Mouse (Mus musculus) megakaryocyte, embryonic 14.5 days (primary cell): Measurements from ENCODE around the gene Mad1l1.

Experiments
- FLI1 ChIP-seq: IDR thresholded peaks from 2 replicates; pipeline ENCODE4 v1.6.1; 2012; ENCODE audit warnings: low read length, inconsistent platforms, mixed read lengths
- GATA1 ChIP-seq: IDR thresholded peaks from 3 replicates; pipeline ENCODE4 v1.6.1; 2012; ENCODE audit warnings: mixed read lengths, low read length, inconsistent platforms, borderline replicate concordance

DNA sequence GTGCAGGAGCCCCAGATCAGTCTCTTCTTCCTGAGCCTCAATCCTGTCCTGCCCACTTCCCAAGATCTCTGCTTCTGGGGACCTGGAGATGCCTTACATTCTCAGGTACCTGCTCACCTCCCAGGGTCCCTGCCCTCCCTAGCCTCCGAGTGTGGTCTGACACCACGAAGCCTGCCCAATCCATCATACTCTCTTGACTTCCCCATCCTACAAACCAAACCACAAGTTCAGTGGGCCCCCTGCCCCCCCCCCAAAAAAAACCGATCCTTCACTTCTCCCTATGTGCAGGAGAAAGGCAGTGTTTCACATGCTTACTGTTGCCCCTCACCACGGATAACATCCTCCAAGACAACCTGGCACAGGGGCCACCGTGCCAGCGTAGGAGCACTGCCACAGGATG, 90.5 kb downstream of the Mad1l1 start:
- TF ChIP-seq GATA1 (no peak), FLI1 (no peak)
